Mouse (Mus musculus) urinary bladder, postnatal 14 days (tissue): ENCODE results near the gene Smpd2.

Experiments
- DNase-seq: peaks from one replicate; pipeline ENCODE4 v3.0.0; 2021; ENCODE audit warnings: low spot score

Gene Smpd2

DNA sequence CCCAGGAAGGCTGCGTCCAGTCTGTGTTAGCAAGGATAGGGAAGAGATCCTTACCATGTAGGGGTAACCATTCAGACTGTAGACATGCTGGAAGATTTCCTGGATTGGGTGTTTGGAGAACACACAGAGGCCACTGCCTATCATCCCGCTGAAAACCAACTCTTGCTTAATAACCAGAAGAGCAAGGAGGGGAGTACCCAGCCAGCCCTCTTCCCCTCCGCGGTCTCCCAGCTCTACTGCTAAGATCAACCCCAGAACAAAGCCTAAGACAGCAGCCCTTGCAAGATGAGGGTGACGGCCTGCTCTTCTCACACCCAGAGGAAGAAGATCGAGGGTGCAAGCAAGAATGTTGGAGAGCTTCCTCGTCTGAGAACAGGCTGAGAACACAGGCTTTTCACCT, 1.3 kb downstream of the Smpd2 start:
- DNase-seq: no peak

- no peak for DNase-seq
Observed at GRCm38 (mm10) chr10:41486506-41487170, 3.5 kb downstream of the Smpd2 start.

GRCm38 (mm10) chr10:41485778-41486177, 4.4 kb downstream of the Smpd2 start:
- DNase-seq: no peak

- no peak for DNase-seq
Observed at GRCm38 (mm10) chr10:41482446-41482845, 7.7 kb downstream of the Smpd2 start.

GRCm38 (mm10) chr10:41480938-41481880, 9.0 kb downstream of the Smpd2 start:
- DNase-seq: no peak

DNA sequence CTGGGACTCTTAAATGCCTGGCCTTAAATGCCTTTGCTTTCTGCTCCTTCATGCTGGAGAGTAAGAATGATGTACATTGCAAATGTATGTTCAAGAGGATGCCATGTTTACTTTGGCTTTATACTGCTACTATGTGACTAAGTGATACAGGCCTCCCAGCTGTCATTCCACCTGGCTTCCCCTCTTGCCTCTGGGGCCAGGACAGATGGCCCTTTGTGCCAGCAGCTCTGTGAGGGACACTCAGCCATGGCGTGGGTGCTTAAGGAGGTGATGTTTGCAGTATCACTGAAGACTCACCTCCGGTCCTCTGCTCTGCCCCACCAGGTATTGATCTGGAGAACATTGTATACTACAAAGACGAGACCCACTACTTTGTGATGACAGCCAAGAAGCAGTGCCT, 10.2 kb downstream of the Smpd2 start:
- no peak for DNase-seq

DNA sequence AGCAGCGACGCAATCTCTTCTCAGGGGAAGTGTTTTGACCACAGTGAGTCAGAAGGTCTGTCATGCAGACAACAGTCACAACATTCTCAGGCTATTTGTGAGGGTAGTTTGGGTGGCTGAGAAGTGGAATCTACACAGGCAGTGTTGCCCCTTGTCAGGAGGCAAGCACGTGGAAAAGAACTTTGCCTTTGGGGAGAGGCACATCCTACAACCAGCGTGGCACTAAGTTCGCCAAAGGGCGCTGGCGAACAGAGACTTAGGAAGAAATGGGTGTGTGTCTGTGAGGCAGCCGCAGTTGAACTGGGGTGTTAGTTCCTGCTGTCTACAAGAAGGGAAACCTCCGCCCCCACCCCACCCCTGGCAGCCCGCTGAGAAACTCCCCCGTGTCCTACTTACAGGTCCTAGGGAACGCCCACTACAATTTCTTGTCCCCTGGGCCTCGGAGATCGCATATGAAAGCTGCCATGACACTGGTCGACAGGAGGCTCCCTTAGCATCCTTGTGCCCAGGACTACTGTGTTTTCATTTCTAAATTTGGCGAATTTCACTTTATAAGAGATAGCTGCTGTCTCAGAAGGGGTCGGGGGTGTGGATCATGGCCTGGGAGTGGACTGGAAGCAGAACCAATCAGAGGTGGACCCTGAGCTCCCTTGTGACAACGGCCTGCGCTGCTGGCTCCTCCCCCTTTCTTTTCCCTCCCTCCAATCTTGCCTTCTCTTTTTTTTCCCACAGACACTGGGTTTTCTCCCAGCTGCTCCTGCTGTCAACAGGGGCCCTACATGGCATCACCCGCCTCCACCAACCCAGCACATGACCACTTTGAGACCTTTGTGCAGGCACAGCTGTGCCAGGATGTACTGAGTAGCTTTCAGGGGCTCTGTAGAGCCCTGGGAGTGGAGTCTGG, 12.6 kb downstream of the Smpd2 start:
- DNase-seq: peak; percentile 76

DNA sequence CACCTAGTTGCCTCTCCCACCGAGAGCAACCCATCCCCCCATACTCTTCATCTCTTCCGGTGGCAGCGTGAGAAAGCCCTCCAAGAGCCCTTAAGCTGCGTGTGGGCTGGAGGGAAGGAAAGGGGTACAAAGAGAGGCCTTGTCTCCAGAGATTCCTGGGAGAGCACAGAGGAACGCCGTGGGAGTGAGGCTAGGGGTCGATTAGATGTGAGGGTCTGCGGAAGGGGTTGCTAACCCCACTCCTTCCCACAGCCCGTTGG, 13.2 kb downstream of the Smpd2 start:
- DNase-seq: no peak

GRCm38 (mm10) chr10:41476171-41477017, 13.8 kb downstream of the Smpd2 start, which contains the start of gene Mical1:
Mical1 (plus strand) TSS chr10:41476314.
- peak; percentile 66 for DNase-seq

GRCm38 (mm10) chr10:41474981-41475391, 15.2 kb downstream of the Smpd2 start:
- no peak for DNase-seq

- peak; percentile 36 for DNase-seq
Observed at GRCm38 (mm10) chr10:41473782-41474468, 16.2 kb downstream of the Smpd2 start.

DNA sequence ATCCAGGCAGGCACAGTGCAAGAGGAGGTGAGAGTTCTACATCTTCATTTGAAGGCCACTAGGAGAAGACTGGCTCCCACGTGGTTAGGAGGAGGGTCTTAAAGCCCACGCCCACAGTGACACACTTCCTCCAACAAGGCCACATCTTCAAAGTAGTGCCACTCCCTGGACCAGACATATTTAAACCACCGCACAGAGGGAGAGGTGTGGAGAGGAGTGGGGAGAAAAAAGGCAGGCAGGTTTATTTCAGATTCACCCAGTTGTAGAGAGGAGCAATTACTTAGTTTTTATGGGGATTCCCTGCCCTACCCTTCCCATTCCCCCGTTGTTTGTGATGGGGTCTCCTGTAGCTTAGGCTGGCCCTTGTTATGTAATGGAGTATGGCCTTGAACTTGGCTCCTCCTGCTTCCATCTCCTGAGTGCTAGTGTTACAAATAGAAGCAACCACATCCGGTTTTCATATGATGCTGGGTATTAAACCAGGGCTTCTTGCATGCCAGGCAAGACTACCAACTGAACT, 17.1 kb downstream of the Smpd2 start:
- DNase-seq: no peak

GRCm38 (mm10) chr10:41472534-41472933, 17.6 kb downstream of the Smpd2 start:
- DNase-seq: no peak

- no peak for DNase-seq
Observed at GRCm38 (mm10) chr10:41470693-41471092, 19.5 kb downstream of the Smpd2 start.

DNA sequence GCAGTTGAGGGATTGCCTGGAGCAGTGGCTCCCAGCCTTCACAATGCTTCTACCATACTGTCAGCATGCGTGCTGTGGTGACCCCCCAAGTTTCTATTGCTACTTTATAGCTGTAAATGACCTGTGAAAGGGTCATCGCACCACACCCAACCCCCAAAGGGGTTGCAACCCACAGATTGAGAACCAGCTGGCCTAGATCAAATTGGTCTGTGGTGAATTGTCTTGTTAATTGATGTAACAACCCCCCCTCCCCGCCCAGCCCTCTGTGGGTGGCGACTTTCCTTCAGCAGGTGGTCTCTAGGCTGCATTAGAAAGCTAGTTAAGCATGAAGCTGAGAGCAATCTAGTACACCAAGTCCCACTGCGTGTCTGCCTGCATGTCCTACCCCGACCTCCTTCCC, 22.8 kb downstream of the Smpd2 start:
- no peak for DNase-seq

DNA sequence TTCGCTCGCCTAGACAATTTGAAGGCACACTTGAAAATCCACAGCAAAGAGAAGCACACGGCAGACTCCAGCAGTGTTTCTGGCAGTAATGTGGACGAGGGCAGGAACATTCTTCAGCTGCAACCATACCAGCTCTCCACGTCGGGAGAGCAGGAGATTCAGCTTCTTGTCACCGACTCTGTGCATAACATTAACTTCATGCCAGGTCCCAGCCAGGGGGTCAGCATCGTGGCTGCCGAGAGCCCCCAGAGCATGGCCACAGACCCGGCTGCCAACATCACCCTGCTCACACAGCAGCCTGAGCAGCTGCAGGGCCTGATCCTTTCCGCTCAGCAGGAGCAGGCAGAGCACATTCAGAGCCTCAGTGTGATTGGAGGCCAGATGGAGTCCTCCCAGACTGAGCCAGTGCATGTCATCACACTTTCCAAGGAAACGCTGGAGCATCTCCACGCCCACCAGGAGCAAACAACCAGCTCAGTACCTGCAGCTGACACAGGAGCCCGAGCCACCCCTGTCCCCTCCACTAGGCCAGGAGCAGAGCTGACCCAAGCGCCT, 25.7 kb downstream of the Smpd2 start:
- no peak for DNase-seq

DNA sequence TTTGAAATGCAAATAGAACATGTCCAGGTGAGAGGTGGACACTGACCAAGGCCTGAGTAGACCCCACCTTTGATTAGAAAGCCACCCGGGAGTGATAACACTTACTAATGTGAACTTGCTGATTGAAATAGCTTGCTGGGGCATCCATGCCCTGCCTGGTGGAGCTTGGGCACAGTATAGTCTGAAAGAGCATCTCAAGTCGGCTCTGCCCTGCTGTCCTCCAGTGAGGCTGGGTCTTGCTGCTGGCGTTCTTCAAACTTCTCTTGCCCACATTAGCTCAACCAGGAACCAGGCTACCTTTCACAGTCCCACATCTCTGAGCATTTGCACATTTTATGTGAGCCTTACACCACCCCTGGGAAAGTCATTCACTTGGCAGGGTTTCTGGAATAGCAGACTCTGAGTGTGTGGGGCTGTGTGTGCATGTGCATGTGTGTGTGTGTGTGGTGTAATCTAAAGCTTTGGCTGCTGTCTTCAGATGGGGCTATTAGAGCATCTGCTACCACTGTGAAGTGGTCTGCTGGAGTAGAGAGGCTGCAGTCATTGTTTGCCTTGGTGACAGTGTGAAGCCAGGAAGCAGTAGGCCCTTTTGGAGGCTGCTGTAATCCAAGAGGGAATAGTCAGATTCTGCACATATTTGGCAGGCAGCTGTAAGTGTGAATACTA, 29.0 kb downstream of the Smpd2 start:
- no peak for DNase-seq

GRCm38 (mm10) chr10:41460501-41460900, 29.7 kb downstream of the Smpd2 start:
- DNase-seq: no peak

- DNase-seq: no peak
Observed at GRCm38 (mm10) chr10:41459990-41460389, 30.2 kb downstream of the Smpd2 start.

DNA sequence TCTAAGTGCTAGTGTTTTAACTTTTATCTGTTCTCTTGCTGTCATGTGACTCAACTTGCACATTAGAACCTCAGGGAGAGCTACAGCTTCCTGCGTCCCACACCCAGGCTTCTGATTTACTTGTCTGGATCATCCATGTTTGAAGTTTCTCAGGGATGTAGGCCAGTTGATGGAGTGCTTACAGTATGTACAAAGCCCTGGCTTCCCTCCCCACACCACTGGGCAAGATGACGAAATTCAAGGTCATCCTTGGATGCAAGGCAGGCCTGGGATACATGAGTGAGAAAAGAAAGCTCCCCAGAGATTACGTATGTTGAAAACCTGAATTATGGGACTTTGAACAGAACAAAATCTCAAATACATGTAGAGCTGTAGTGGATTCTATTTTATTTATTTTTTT, 37.4 kb downstream of the Smpd2 start:
- DNase-seq: no peak
